Mouse (Mus musculus): ENCODE results near the gene Ddi2. TPM values are rescaled to one million over a fixed set of nuclear protein-coding genes. Genes with fewer than 3 reads are reported as not detected.

Gene Ddi2
- total RNA-seq, 1 experiment: 48.5 TPM

DNA sequence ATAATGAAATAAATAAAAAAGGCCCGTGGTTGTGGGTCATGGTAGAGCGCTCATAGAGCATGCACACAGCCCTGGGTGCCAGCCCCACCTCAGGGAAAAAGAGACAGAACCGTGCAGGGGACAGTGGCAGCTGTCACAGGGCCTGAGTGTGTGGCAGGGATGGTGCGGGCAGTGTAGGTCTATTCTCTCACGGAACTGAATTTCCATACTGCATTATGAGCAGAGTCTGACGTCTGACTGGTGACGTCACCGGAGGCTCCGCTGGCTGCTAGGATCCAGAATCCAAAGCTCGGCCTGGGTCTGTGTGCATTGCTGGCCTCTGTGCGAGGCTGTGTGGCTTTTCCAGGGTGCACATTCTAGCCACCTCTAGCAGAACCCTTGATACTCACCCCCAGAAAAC is 62.3 kb downstream of the Ddi2 start:
- no peak overlapping the region; the same call in 1 of the 2 replicates for H3K27ac ChIP-seq (ENCODE audit: insufficient read depth, low read depth, low read length, poor library complexity, severe bottlenecking)
- peaks cover 3 to 20% of the 10 kb centered on the region in 2 experiments; a peak in 3 of 4 replicates for H3K4me1 ChIP-seq (ENCODE audit: control insufficient read depth in 2 of 2, insufficient read depth in 2 of 2, low read length in 2 of 2, poor library complexity in 1 of 2)
- no peaks in the 10 kb centered on the region for H3K9me3 ChIP-seq (ENCODE audit: control insufficient read depth, insufficient read depth, low read depth, low read length)
- no peaks in the 10 kb centered on the region for H3K36me3 ChIP-seq (ENCODE audit: control insufficient read depth, insufficient read depth, low read length, poor library complexity, severe bottlenecking)
- in situ Hi-C loops (cut with MboI; ENCODE audit: low sequenced_read_pairs in 2 of 2, unreplicated experiment in 2 of 2): no loop called here
- no peak overlapping the region for H3K4me3 ChIP-seq (ENCODE audit: insufficient read depth in 1 of 2, low read depth in 1 of 2, low read length in 2 of 2, poor library complexity in 1 of 2, severe bottlenecking in 1 of 2)
- TF ChIP-seq CHD2 (IDR thresholded peaks at IDR 0.05; ENCODE audit: low read depth, low read length): no peak
- no peak for TF ChIP-seq ZNF384 (IDR thresholded peaks at IDR 0.05; ENCODE audit: low read depth, low read length)
- no peak for TF ChIP-seq HCFC1 (IDR thresholded peaks at IDR 0.05; ENCODE audit: borderline replicate concordance, insufficient read depth, low read length)
- no peak for TF ChIP-seq ZC3H11A (IDR thresholded peaks at IDR 0.05; ENCODE audit: borderline replicate concordance, low read depth, low read length)
- no peak for TF ChIP-seq MAFK (IDR thresholded peaks at IDR 0.05; ENCODE audit: insufficient read depth, low read depth, low read length)
- DNase-seq (ENCODE audit: low read depth, low spot score): no peak
- no peak overlapping the region for H3K9ac ChIP-seq (ENCODE audit: insufficient read depth, low read depth, low read length, poor library complexity, severe bottlenecking)

DNA sequence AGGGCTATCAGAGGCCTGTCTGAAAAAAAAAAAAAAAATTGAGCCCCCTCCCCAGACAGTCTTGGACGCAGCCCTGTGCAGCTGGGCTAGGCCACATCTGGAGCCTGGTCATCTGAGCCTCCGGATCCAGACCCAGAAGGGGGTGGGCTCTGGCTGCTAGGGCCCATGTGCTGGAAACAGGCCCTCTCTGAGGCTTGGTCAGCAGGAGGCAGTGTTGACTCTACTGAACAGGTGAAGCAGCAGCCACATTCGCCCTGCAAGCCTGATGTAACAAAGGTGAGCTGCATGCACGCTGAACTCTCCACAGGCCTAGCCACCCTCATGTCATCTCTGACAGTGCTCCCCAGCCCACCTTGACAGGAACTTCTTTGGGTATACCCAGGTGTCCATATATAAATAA is 63.5 kb downstream of the Ddi2 start:
- in situ Hi-C loops (cut with MboI; ENCODE audit: low sequenced_read_pairs in 2 of 2, unreplicated experiment in 2 of 2): no loop called here

GRCm38 (mm10) chr4:141658846-141659484 is 64.3 kb downstream of the Ddi2 start:
- Histone ChIP-seq H3K4me3 (ENCODE audit: insufficient read depth in 1 of 2, low read depth in 1 of 2, low read length in 2 of 2, poor library complexity in 1 of 2, severe bottlenecking in 1 of 2) (no peak overlapping the region), H3K9me3 (ENCODE audit: control insufficient read depth, insufficient read depth, low read depth, low read length) (no peaks in the 10 kb centered on the region), H3K4me1 (ENCODE audit: control insufficient read depth in 2 of 2, insufficient read depth in 2 of 2, low read length in 2 of 2, poor library complexity in 1 of 2) (peaks cover 0 to 11% of the 10 kb centered on the region in 2 experiments; a peak in 1 of 4 replicates), H3K27ac (ENCODE audit: insufficient read depth, low read depth, low read length, poor library complexity, severe bottlenecking) (no peak overlapping the region), H3K36me3 (ENCODE audit: control insufficient read depth, insufficient read depth, low read length, poor library complexity, severe bottlenecking) (no peaks in the 10 kb centered on the region), H3K9ac (ENCODE audit: insufficient read depth, low read depth, low read length, poor library complexity, severe bottlenecking) (no peak overlapping the region)
- in situ Hi-C loops (cut with MboI; ENCODE audit: low sequenced_read_pairs in 2 of 2, unreplicated experiment in 2 of 2): no loop called here
- no peak for DNase-seq (ENCODE audit: low read depth, low spot score)
- TF ChIP-seq CHD2 (IDR thresholded peaks at IDR 0.05; ENCODE audit: low read depth, low read length) (no peak), ZC3H11A (IDR thresholded peaks at IDR 0.05; ENCODE audit: borderline replicate concordance, low read depth, low read length) (no peak), HCFC1 (IDR thresholded peaks at IDR 0.05; ENCODE audit: borderline replicate concordance, insufficient read depth, low read length) (no peak), MAFK (IDR thresholded peaks at IDR 0.05; ENCODE audit: insufficient read depth, low read depth, low read length) (no peak), ZNF384 (IDR thresholded peaks at IDR 0.05; ENCODE audit: low read depth, low read length) (no peak)

More for the DNA sequence above, 63.5 kb downstream of the Ddi2 start:
- TF ChIP-seq CHD2 (IDR thresholded peaks at IDR 0.05; ENCODE audit: low read depth, low read length): no peak
- no peak for TF ChIP-seq HCFC1 (IDR thresholded peaks at IDR 0.05; ENCODE audit: borderline replicate concordance, insufficient read depth, low read length)
- no peak for TF ChIP-seq ZC3H11A (IDR thresholded peaks at IDR 0.05; ENCODE audit: borderline replicate concordance, low read depth, low read length)
- no peak for TF ChIP-seq MAFK (IDR thresholded peaks at IDR 0.05; ENCODE audit: insufficient read depth, low read depth, low read length)
- no peak for TF ChIP-seq ZNF384 (IDR thresholded peaks at IDR 0.05; ENCODE audit: low read depth, low read length)
- H3K4me3 ChIP-seq (ENCODE audit: insufficient read depth in 1 of 2, low read depth in 1 of 2, low read length in 2 of 2, poor library complexity in 1 of 2, severe bottlenecking in 1 of 2): no peak overlapping the region
- no peak for DNase-seq (ENCODE audit: low read depth, low spot score)
- no peak overlapping the region for H3K27ac ChIP-seq (ENCODE audit: insufficient read depth, low read depth, low read length, poor library complexity, severe bottlenecking)
- no peak overlapping the region for H3K9ac ChIP-seq (ENCODE audit: insufficient read depth, low read depth, low read length, poor library complexity, severe bottlenecking)
- no peaks in the 10 kb centered on the region for H3K36me3 ChIP-seq (ENCODE audit: control insufficient read depth, insufficient read depth, low read length, poor library complexity, severe bottlenecking)
- H3K4me1 ChIP-seq (ENCODE audit: control insufficient read depth in 2 of 2, insufficient read depth in 2 of 2, low read length in 2 of 2, poor library complexity in 1 of 2): peaks cover 3 to 18% of the 10 kb centered on the region in 2 experiments; a peak in 3 of 4 replicates
- no peaks in the 10 kb centered on the region for H3K9me3 ChIP-seq (ENCODE audit: control insufficient read depth, insufficient read depth, low read depth, low read length)

DNA sequence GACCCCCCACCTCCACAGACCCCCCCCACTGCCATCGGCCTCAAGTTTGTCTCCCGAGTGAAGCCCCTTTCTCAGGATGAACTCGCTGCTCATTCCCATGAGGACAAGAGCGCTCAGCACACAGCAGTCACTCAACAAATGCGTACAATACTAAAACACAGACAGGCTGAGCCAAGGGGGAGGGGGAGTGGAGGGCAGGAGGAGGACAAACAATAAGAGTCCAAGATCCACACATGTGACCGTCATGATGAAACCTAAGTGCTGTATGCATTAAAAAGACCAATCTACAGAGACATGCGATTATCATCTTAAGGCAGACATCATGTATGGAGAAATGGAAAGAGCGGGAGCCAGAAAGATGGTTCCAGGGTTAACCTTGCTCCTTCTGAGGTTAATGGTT is 66.3 kb downstream of the Ddi2 start:
- H3K4me1 ChIP-seq (ENCODE audit: control insufficient read depth in 2 of 2, insufficient read depth in 2 of 2, low read length in 2 of 2, poor library complexity in 1 of 2): peaks cover 0 to 7% of the 10 kb centered on the region in 2 experiments; a peak in 1 of 4 replicates
- no peak for DNase-seq (ENCODE audit: low read depth, low spot score)
- in situ Hi-C loops (cut with MboI; ENCODE audit: low sequenced_read_pairs in 2 of 2, unreplicated experiment in 2 of 2): no loop called here
- no peaks in the 10 kb centered on the region for H3K9me3 ChIP-seq (ENCODE audit: control insufficient read depth, insufficient read depth, low read depth, low read length)
- H3K27ac ChIP-seq (ENCODE audit: insufficient read depth, low read depth, low read length, poor library complexity, severe bottlenecking): no peak overlapping the region
- H3K9ac ChIP-seq (ENCODE audit: insufficient read depth, low read depth, low read length, poor library complexity, severe bottlenecking): no peak overlapping the region
- no peaks in the 10 kb centered on the region for H3K36me3 ChIP-seq (ENCODE audit: control insufficient read depth, insufficient read depth, low read length, poor library complexity, severe bottlenecking)
- TF ChIP-seq ZC3H11A (IDR thresholded peaks at IDR 0.05; ENCODE audit: borderline replicate concordance, low read depth, low read length) (no peak), MAFK (IDR thresholded peaks at IDR 0.05; ENCODE audit: insufficient read depth, low read depth, low read length) (no peak), CHD2 (IDR thresholded peaks at IDR 0.05; ENCODE audit: low read depth, low read length) (no peak), ZNF384 (IDR thresholded peaks at IDR 0.05; ENCODE audit: low read depth, low read length) (no peak), HCFC1 (IDR thresholded peaks at IDR 0.05; ENCODE audit: borderline replicate concordance, insufficient read depth, low read length) (no peak)
- H3K4me3 ChIP-seq (ENCODE audit: insufficient read depth in 1 of 2, low read depth in 1 of 2, low read length in 2 of 2, poor library complexity in 1 of 2, severe bottlenecking in 1 of 2): no peak overlapping the region

Measured in ES-E14 (cell line).